Mouse (Mus musculus) gastrocnemius, adult 8-10 months (tissue): ENCODE results near the gene Frmd4b. TPM values are rescaled to one million over a fixed set of nuclear protein-coding genes. Genes with fewer than 3 reads are reported as not detected.

Source experiments
- DNase-seq, 2 experiments: peaks; one replicate each; pipeline ENCODE4 v3.0.0; 2022; ENCODE audit warnings: low spot score in 2 of 2
- total RNA-seq, 4 experiments: library from RNA; stranded (reverse); gene quantifications; 2 replicates each; pipeline ENCODE4 v1.2.4; 2022

Gene Frmd4b
- total RNA-seq, 4 experiments from 2014 or later = 2.6 to 6.5 (median 4.7) TPM

GRCm38 (mm10) chr6:97321156-97321555 is 296.2 kb downstream of the Frmd4b start:
- no peak for DNase-seq

- DNase-seq = no peak
Observed at GRCm38 (mm10) chr6:97319081-97319480, 298.3 kb downstream of the Frmd4b start.

- DNase-seq = no peak
Observed at GRCm38 (mm10) chr6:97317956-97318355, 299.4 kb downstream of the Frmd4b start.

GRCm38 (mm10) chr6:97316716-97317115 is 300.6 kb downstream of the Frmd4b start:
- no peak for DNase-seq

- DNase-seq = no peak
Observed at GRCm38 (mm10) chr6:97315311-97315710, 302.0 kb downstream of the Frmd4b start.

- DNase-seq = no peak
Observed at GRCm38 (mm10) chr6:97312545-97312939, 304.8 kb downstream of the Frmd4b start.

GRCm38 (mm10) chr6:97311599-97312544 is 305.5 kb downstream of the Frmd4b start:
- DNase-seq = peak; percentile 15 to 28

- DNase-seq = no peak
Observed at GRCm38 (mm10) chr6:97310901-97311331, 306.4 kb downstream of the Frmd4b start.

GRCm38 (mm10) chr6:97309161-97309560 is 308.2 kb downstream of the Frmd4b start:
- no peak for DNase-seq

- no peak for DNase-seq
Observed at GRCm38 (mm10) chr6:97308562-97308961, 308.8 kb downstream of the Frmd4b start.

GRCm38 (mm10) chr6:97307231-97307630 is 310.1 kb downstream of the Frmd4b start:
- DNase-seq = no peak

GRCm38 (mm10) chr6:97306351-97306750 is 311.0 kb downstream of the Frmd4b start:
- no peak for DNase-seq

GRCm38 (mm10) chr6:97305491-97305890 is 311.9 kb downstream of the Frmd4b start:
- no peak for DNase-seq

- no peak for DNase-seq
Observed at GRCm38 (mm10) chr6:97305010-97305409, 312.3 kb downstream of the Frmd4b start.

GRCm38 (mm10) chr6:97303277-97304109 is 313.8 kb downstream of the Frmd4b start:
- no peak for DNase-seq

GRCm38 (mm10) chr6:97302303-97302702 is 315.0 kb downstream of the Frmd4b start:
- DNase-seq = no peak

GRCm38 (mm10) chr6:97300659-97301058 is 316.7 kb downstream of the Frmd4b start:
- DNase-seq = no peak

- no peak for DNase-seq
Observed at GRCm38 (mm10) chr6:97300180-97300579, 317.2 kb downstream of the Frmd4b start.

- no peak for DNase-seq
Observed at GRCm38 (mm10) chr6:97297151-97297550, 320.2 kb downstream of the Frmd4b start.

- DNase-seq = no peak
Observed at GRCm38 (mm10) chr6:97295866-97296527, 321.3 kb downstream of the Frmd4b start.

- no peak for DNase-seq
Observed at GRCm38 (mm10) chr6:97295416-97295815, 321.9 kb downstream of the Frmd4b start.
